In genomic region chr8:11430688-11431087, GRCm38 (mm10) we compare ENCODE assay signal across 8 mouse cellular contexts. TPM values are rescaled to one million over a fixed set of nuclear protein-coding genes. Genes with fewer than 3 reads are reported as not detected.
DNase-seq lines count a peak whose midpoint lies in the region; ATAC-seq and TF ChIP-seq lines count a peak whose summit lies in the region.

No protein-coding gene starts in this region.

- peak; percentile 74 for TF ChIP-seq RAD21 in CH12.LX (IDR thresholded peaks at IDR 0.05; ENCODE audit: low read depth, low read length)

- TF ChIP-seq EP300 in CH12.LX (IDR thresholded peaks at IDR 0.05; ENCODE audit: low read length): no peak

- no peak overlapping the region for H3K4me2 ChIP-seq in hindbrain, postnatal 0 days (ENCODE audit: low read depth, low read length)
- H3K4me2 ChIP-seq in hindbrain, embryonic 16.5 days (ENCODE audit: low read length): no peak overlapping the region
- no peak overlapping the region for H3K4me2 ChIP-seq in CH12.LX (ENCODE audit: insufficient read depth, low read depth, poor library complexity, severe bottlenecking)
- no peak overlapping the region for H3K4me2 ChIP-seq in forebrain, embryonic 15.5 days (replicated peaks)

- H3K9ac ChIP-seq in hindbrain, postnatal 0 days (replicated peaks; ENCODE audit: low read length): no peak overlapping the region
- H3K9ac ChIP-seq in hindbrain, embryonic 16.5 days (ENCODE audit: low read depth, low read length): no peak overlapping the region
- no peak overlapping the region for H3K9ac ChIP-seq in CH12.LX (ENCODE audit: insufficient read depth, low read depth)
- H3K9ac ChIP-seq in forebrain, embryonic 15.5 days (replicated peaks): no peak overlapping the region

- in situ Hi-C loops in CH12.LX (cut with MboI; ENCODE audit: low pct_ligation_motif_present, low pct_unique_long_range_greater_than_20kb, low sequenced_read_pairs): no loop called here

- no peak for TF ChIP-seq POLR2A in CH12.LX (IDR thresholded peaks at IDR 0.05; ENCODE audit: low read depth, low read length)
- TF ChIP-seq POLR2A in bone marrow macrophage, adult 2 months (IDR thresholded peaks at IDR 0.05; ENCODE audit: borderline replicate concordance, low read depth, low read length): no peak

- H3K4me3 ChIP-seq in hindbrain, postnatal 0 days (ENCODE audit: low read length): no peak overlapping the region
- H3K4me3 ChIP-seq in hindbrain, embryonic 16.5 days (ENCODE audit: low read length): no peak overlapping the region
- no peak overlapping the region for H3K4me3 ChIP-seq in CH12.LX (replicated peaks in 1 of 3; ENCODE audit: low read depth in 2 of 3, low read length in 2 of 3, poor library complexity in 1 of 3)
- H3K4me3 ChIP-seq in bone marrow macrophage, adult 2 months (ENCODE audit: insufficient read depth, low read length): no peak overlapping the region
- no peak overlapping the region for H3K4me3 ChIP-seq in forebrain, embryonic 15.5 days

- H3K27me3 ChIP-seq in hindbrain, postnatal 0 days (ENCODE audit: insufficient read depth, low read length): no peaks in the 10 kb centered on the region
- no peaks in the 10 kb centered on the region for H3K27me3 ChIP-seq in hindbrain, embryonic 16.5 days (replicated peaks; ENCODE audit: control insufficient read depth, insufficient read depth, low read length)
- H3K27me3 ChIP-seq in CH12.LX (replicated peaks): peaks cover 31% of the 10 kb centered on the region
- no peaks in the 10 kb centered on the region for H3K27me3 ChIP-seq in forebrain, embryonic 15.5 days

- ATAC-seq in hindbrain, postnatal 0 days: no peak; the same call in 1 of the 2 replicates
- ATAC-seq in hindbrain, embryonic 16.5 days: no peak
- ATAC-seq in forebrain, embryonic 15.5 days (replicated peaks): no peak

- dilution Hi-C loops in CH12.LX (cut with MboI; ENCODE audit: extremely low pct_ligation_motif_present, extremely low pct_unique_long_range_greater_than_20kb, low sequenced_read_pairs): no loop called here

- H3K9me3 ChIP-seq in hindbrain, postnatal 0 days (ENCODE audit: low read length): no peaks in the 10 kb centered on the region
- no peaks in the 10 kb centered on the region for H3K9me3 ChIP-seq in hindbrain, embryonic 16.5 days (ENCODE audit: control insufficient read depth, low read length)
- H3K9me3 ChIP-seq in CH12.LX (replicated peaks; ENCODE audit: low read length): peaks cover 2% of the 10 kb centered on the region
- no peaks in the 10 kb centered on the region for H3K9me3 ChIP-seq in forebrain, embryonic 15.5 days

- no peak overlapping the region for H3K27ac ChIP-seq in hindbrain, postnatal 0 days
- no peak overlapping the region for H3K27ac ChIP-seq in hindbrain, embryonic 16.5 days (ENCODE audit: low read depth, low read length)
- no peak overlapping the region for H3K27ac ChIP-seq in CH12.LX (ENCODE audit: insufficient read depth, low read depth)
- no peak overlapping the region for H3K27ac ChIP-seq in bone marrow macrophage, adult 2 months (ENCODE audit: insufficient read depth, low read depth, low read length)
- H3K27ac ChIP-seq in forebrain, embryonic 15.5 days (replicated peaks): no peak overlapping the region

- H3K4me1 ChIP-seq in hindbrain, postnatal 0 days (ENCODE audit: insufficient read depth, low read length): no peaks in the 10 kb centered on the region
- no peaks in the 10 kb centered on the region for H3K4me1 ChIP-seq in hindbrain, embryonic 16.5 days (ENCODE audit: control insufficient read depth, insufficient read depth, low read depth, low read length)
- H3K4me1 ChIP-seq in CH12.LX (ENCODE audit: control insufficient read depth in 1 of 2, insufficient read depth in 2 of 2): no peaks in the 10 kb centered on the region
- H3K4me1 ChIP-seq in bone marrow macrophage, adult 2 months (ENCODE audit: control insufficient read depth, insufficient read depth, low read length): no peaks in the 10 kb centered on the region
- H3K4me1 ChIP-seq in forebrain, embryonic 15.5 days: no peaks in the 10 kb centered on the region

- TF ChIP-seq CTCF in hindbrain, postnatal 0 days (IDR thresholded peaks at IDR 0.05; ENCODE audit: low read depth): peak; percentile 55
- TF ChIP-seq CTCF in CH12.LX (conservative IDR thresholded peaks at IDR 0.05 in 1 of 2, IDR thresholded peaks at IDR 0.05 in 1 of 2; ENCODE audit: low read depth in 2 of 2, low read length in 2 of 2): peak; percentile 51 to 74; a peak in 3 of 4 replicates
- TF ChIP-seq CTCF in bone marrow macrophage, adult 2 months (IDR thresholded peaks at IDR 0.05; ENCODE audit: low read depth, low read length): peak; percentile 91

- H3K79me2 ChIP-seq in CH12.LX (replicated peaks; ENCODE audit: control insufficient read depth, extremely low read depth, insufficient read depth, poor library complexity, severe bottlenecking): no peaks in the 10 kb centered on the region

- H3K36me3 ChIP-seq in hindbrain, postnatal 0 days (ENCODE audit: insufficient read depth, low read length): 0 out of 2 replicates have a peak, but pooled peaks cover under 1% of the 10 kb centered on the region
- no peaks in the 10 kb centered on the region for H3K36me3 ChIP-seq in hindbrain, embryonic 16.5 days (ENCODE audit: control insufficient read depth, insufficient read depth, low read length)
- no peaks in the 10 kb centered on the region for H3K36me3 ChIP-seq in CH12.LX (replicated peaks in 1 of 2; ENCODE audit: control insufficient read depth in 1 of 2, insufficient read depth in 1 of 2, low read length in 1 of 2)
- H3K36me3 ChIP-seq in forebrain, embryonic 15.5 days: no peaks in the 10 kb centered on the region

- DNase-seq in hindbrain, postnatal 0 days (ENCODE audit: low spot score): no peak
- DNase-seq in CH12.LX (ENCODE audit: extremely low read depth): peak; percentile 44
- DNase-seq in lung, postnatal 10 days: peak; percentile 42
- no peak for DNase-seq in cerebellum, postnatal 36 days
- no peak for DNase-seq in left cerebral cortex, adult 8-10 months (ENCODE audit: low spot score in 2 of 2)

- 64% methylated on average over 5 of the region's 5 CpGs for WGBS in hindbrain, postnatal 0 days
- WGBS in hindbrain, embryonic 16.5 days: 60% methylated on average over 5 of the region's 5 CpGs
- WGBS in forebrain, embryonic 15.5 days: 53% methylated on average over 5 of the region's 5 CpGs

TF ChIP-seq in CH12.LX, 34 proteins besides CTCF, POLR2A, EP300 and RAD21:
- peak; percentile 73 for TF ChIP-seq SMC3 (IDR thresholded peaks at IDR 0.05; ENCODE audit: low read depth, low read length)
- TF ChIP-seq NRF1 (IDR thresholded peaks at IDR 0.05; ENCODE audit: low read depth, low read length): no peak
- TF ChIP-seq TBP (conservative IDR thresholded peaks at IDR 0.05; ENCODE audit: low read depth, low read length): no peak
- no peak for TF ChIP-seq CHD1 (IDR thresholded peaks at IDR 0.05; ENCODE audit: low read depth, low read length)

RNA-seq across cellular contexts. Expression of gene Rab20, which starts 47.8 kb away (rescaled TPM):
- 0.58 and 4.7 TPM in 2 replicates for total RNA-seq in hindbrain, postnatal 0 days (2014; rRNA removed)
- polyA plus RNA-seq in hindbrain, postnatal 0 days (2015; fragmentation: Nextera tagmentation; extraction: Ambion mirVana): 2.2 and 3.1 TPM in 2 replicates
- polyA plus RNA-seq in hindbrain, embryonic 16.5 days (2015; fragmentation: Nextera tagmentation; extraction: Ambion mirVana): 1.5 and 1.6 TPM in 2 replicates
- total RNA-seq in CH12.LX (2012; rRNA removed) (18.2 and 23.2 TPM in 2 replicates), CH12.LX (2014; rRNA removed) (19.0 and 22.8 TPM in 2 replicates)
- 12.8 and 17.2 TPM in 2 replicates for polyA plus RNA-seq in CH12.LX (2012; ENCODE audit: insufficient read length, low read depth)
- polyA plus RNA-seq in bone marrow macrophage, adult 2 months (2012; ENCODE audit: insufficient read depth, insufficient read length, missing spikeins): 12.2 and 12.5 TPM in 2 replicates
- total RNA-seq in left cerebral cortex, adult 8-10 months (2022): 1 to 10 TPM in 2 of 4 experiments, under 1 TPM in 2; 0.35 to 1.6 (median 0.78) TPM
- polyA plus RNA-seq in forebrain, embryonic 15.5 days (2015; fragmentation: Nextera tagmentation; extraction: Ambion mirVana): 0.91 and 1.2 TPM in 2 replicates

Comparison
In these comparisons a context has a peak if more than half of its experiments do, and no peak if none do; other contexts are left out.
1. DNase-seq: peak in CH12.LX (single experiment) and lung, postnatal 10 days (single experiment); none in hindbrain, postnatal 0 days (single experiment), cerebellum, postnatal 36 days (0 of 2) and left cerebral cortex, adult 8-10 months (0 of 2).
2. Peak in every context shown above with its lines, with median percentiles within 50 percentile points of each other: CTCF ChIP-seq.